Mouse (Mus musculus): ENCODE results near the gene Car9. TPM values are rescaled to one million over a fixed set of nuclear protein-coding genes. Genes with fewer than 3 reads are reported as not detected.

Car9 gene
- polyA plus RNA-seq (2014; fragmentation: Nextera tagmentation; extraction: Ambion mirVana), result 3.7 and 4.5 TPM in 2 replicates

GRCm38 (mm10) chr4:43506536-43507185 lies at the start of gene Car9:
Gene Car9 (plus strand): TSS chr4:43506966.
- DNase-seq (no peak), ATAC-seq (ENCODE audit: insufficient read depth) (no peak)
- Histone ChIP-seq H3K27me3 (ENCODE audit: insufficient read depth, low read length) (no peaks in the 10 kb centered on the region), H3K36me3 (ENCODE audit: insufficient read depth) (no peaks in the 10 kb centered on the region), H3K4me3 (ENCODE audit: low read depth, low read length) (peak within 1 kb of the TSS; percentile 45; the same call in 1 of the 2 replicates), H3K4me2 (peak within 1 kb of the TSS; percentile 76), H3K4me1 (ENCODE audit: insufficient read depth) (no peaks in the 10 kb centered on the region), H3K9me3 (ENCODE audit: low read depth, low read length) (no peaks in the 10 kb centered on the region), H3K27ac (ENCODE audit: low read depth) (no peak within 1 kb of the TSS), H3K9ac (no peak within 1 kb of the TSS)
- no peak for TF ChIP-seq CTCF (IDR thresholded peaks at IDR 0.05; ENCODE audit: low read depth)
- 48% methylated on average over 9 of the region's 9 CpGs for WGBS

- Histone ChIP-seq H3K36me3 (ENCODE audit: insufficient read depth) (no peaks in the 10 kb centered on the region), H3K27ac (ENCODE audit: low read depth) (no peak overlapping the region), H3K9ac (no peak overlapping the region), H3K27me3 (ENCODE audit: insufficient read depth, low read length) (peaks cover 24% of the 10 kb centered on the region), H3K4me3 (ENCODE audit: low read depth, low read length) (no peak overlapping the region), H3K4me1 (ENCODE audit: insufficient read depth) (no peaks in the 10 kb centered on the region), H3K9me3 (ENCODE audit: low read depth, low read length) (no peaks in the 10 kb centered on the region), H3K4me2 (no peak overlapping the region)
- no peak for ATAC-seq (ENCODE audit: insufficient read depth)
- 17% methylated on average over 8 of the region's 8 CpGs for WGBS
- DNase-seq, result peak; percentile 16
- no peak for TF ChIP-seq CTCF (IDR thresholded peaks at IDR 0.05; ENCODE audit: low read depth)
Observed at GRCm38 (mm10) chr4:43457124-43457523, 49.6 kb upstream of the Car9 start.

- no peaks in the 10 kb centered on the region for H3K36me3 ChIP-seq (ENCODE audit: insufficient read depth)
- TF ChIP-seq CTCF (IDR thresholded peaks at IDR 0.05; ENCODE audit: low read depth), result no peak
- H3K4me3 ChIP-seq (ENCODE audit: low read depth, low read length), result no peak overlapping the region
- no peak overlapping the region for H3K9ac ChIP-seq
- H3K27ac ChIP-seq (ENCODE audit: low read depth), result no peak overlapping the region
- no peak overlapping the region for H3K4me2 ChIP-seq
- 84% methylated on average over 5 of the region's 5 CpGs for WGBS
- H3K27me3 ChIP-seq (ENCODE audit: insufficient read depth, low read length), result no peaks in the 10 kb centered on the region
- ATAC-seq (ENCODE audit: insufficient read depth), result no peak
- no peaks in the 10 kb centered on the region for H3K4me1 ChIP-seq (ENCODE audit: insufficient read depth)
- no peak for DNase-seq
- no peaks in the 10 kb centered on the region for H3K9me3 ChIP-seq (ENCODE audit: low read depth, low read length)
Observed at GRCm38 (mm10) chr4:43463102-43463501, 43.7 kb upstream of the Car9 start.

GRCm38 (mm10) chr4:43465935-43466334 lies 40.8 kb upstream of the Car9 start:
- Histone ChIP-seq H3K9me3 (ENCODE audit: low read depth, low read length) (no peaks in the 10 kb centered on the region), H3K4me3 (ENCODE audit: low read depth, low read length) (no peak overlapping the region), H3K9ac (no peak overlapping the region), H3K36me3 (ENCODE audit: insufficient read depth) (no peaks in the 10 kb centered on the region), H3K4me2 (no peak overlapping the region), H3K27ac (ENCODE audit: low read depth) (no peak overlapping the region), H3K27me3 (ENCODE audit: insufficient read depth, low read length) (no peaks in the 10 kb centered on the region), H3K4me1 (ENCODE audit: insufficient read depth) (no peaks in the 10 kb centered on the region)
- DNase-seq, result no peak
- no peak for ATAC-seq (ENCODE audit: insufficient read depth)
- 83% methylated on average over 6 of the region's 6 CpGs for WGBS
- no peak for TF ChIP-seq CTCF (IDR thresholded peaks at IDR 0.05; ENCODE audit: low read depth)

- H3K4me3 ChIP-seq (ENCODE audit: low read depth, low read length), result no peak overlapping the region
- no peak for TF ChIP-seq CTCF (IDR thresholded peaks at IDR 0.05; ENCODE audit: low read depth)
- H3K27me3 ChIP-seq (ENCODE audit: insufficient read depth, low read length), result no peaks in the 10 kb centered on the region
- DNase-seq, result no peak
- no peak overlapping the region for H3K27ac ChIP-seq (ENCODE audit: low read depth)
- H3K9me3 ChIP-seq (ENCODE audit: low read depth, low read length), result no peaks in the 10 kb centered on the region
- H3K4me1 ChIP-seq (ENCODE audit: insufficient read depth), result no peaks in the 10 kb centered on the region
- no peaks in the 10 kb centered on the region for H3K36me3 ChIP-seq (ENCODE audit: insufficient read depth)
- H3K9ac ChIP-seq, result no peak overlapping the region
- H3K4me2 ChIP-seq, result no peak overlapping the region
- no peak for ATAC-seq (ENCODE audit: insufficient read depth)
- 84% methylated on average over 7 of the region's 7 CpGs for WGBS
Observed at GRCm38 (mm10) chr4:43466872-43467271, 39.9 kb upstream of the Car9 start.

- H3K36me3 ChIP-seq (ENCODE audit: insufficient read depth), result no peaks in the 10 kb centered on the region
- no peak for TF ChIP-seq CTCF (IDR thresholded peaks at IDR 0.05; ENCODE audit: low read depth)
- H3K4me2 ChIP-seq, result no peak overlapping the region
- no peak overlapping the region for H3K9ac ChIP-seq
- no peak overlapping the region for H3K27ac ChIP-seq (ENCODE audit: low read depth)
- H3K9me3 ChIP-seq (ENCODE audit: low read depth, low read length), result no peaks in the 10 kb centered on the region
- H3K4me3 ChIP-seq (ENCODE audit: low read depth, low read length), result no peak overlapping the region
- WGBS, result 84% methylated on average over 10 of the region's 10 CpGs
- no peaks in the 10 kb centered on the region for H3K27me3 ChIP-seq (ENCODE audit: insufficient read depth, low read length)
- ATAC-seq (ENCODE audit: insufficient read depth) (no peak), DNase-seq (no peak)
- no peaks in the 10 kb centered on the region for H3K4me1 ChIP-seq (ENCODE audit: insufficient read depth)
Observed at GRCm38 (mm10) chr4:43470301-43470700, 36.5 kb upstream of the Car9 start.

- H3K9ac ChIP-seq, result no peak overlapping the region
- no peak overlapping the region for H3K4me3 ChIP-seq (ENCODE audit: low read depth, low read length)
- no peak overlapping the region for H3K27ac ChIP-seq (ENCODE audit: low read depth)
- H3K4me1 ChIP-seq (ENCODE audit: insufficient read depth), result no peaks in the 10 kb centered on the region
- TF ChIP-seq CTCF (IDR thresholded peaks at IDR 0.05; ENCODE audit: low read depth), result no peak
- no peak overlapping the region for H3K4me2 ChIP-seq
- 61% methylated on average over 1 of the region's 1 CpGs for WGBS
- DNase-seq (no peak), ATAC-seq (ENCODE audit: insufficient read depth) (no peak)
- no peaks in the 10 kb centered on the region for H3K36me3 ChIP-seq (ENCODE audit: insufficient read depth)
- H3K27me3 ChIP-seq (ENCODE audit: insufficient read depth, low read length), result no peaks in the 10 kb centered on the region
- H3K9me3 ChIP-seq (ENCODE audit: low read depth, low read length), result no peaks in the 10 kb centered on the region
Observed at GRCm38 (mm10) chr4:43473636-43474035, 33.1 kb upstream of the Car9 start.
